Mouse (Mus musculus) brain, embryonic 14.5 days (tissue): ENCODE results near the gene Cox8a. TPM values are rescaled to one million over a fixed set of nuclear protein-coding genes. Genes with fewer than 3 reads are reported as not detected.

Experiments used
- DNase-seq: peaks from one replicate; pipeline ENCODE4 v3.0.0-alpha.2; 2011; ENCODE audit warnings: low read depth
- CTCF ChIP-seq: fragments of 200-500 bp; IDR thresholded peaks from 2 replicates; pipeline ENCODE4 v1.5.1; 2012; ENCODE audit warnings: inconsistent platforms, mild to moderate bottlenecking, moderate library complexity, borderline replicate concordance; ENCODE audit not compliant: insufficient read depth, insufficient read length; ENCODE audit errors: extremely low read depth
- POLR2A ChIP-seq: fragments of 200-500 bp; IDR thresholded peaks from 2 replicates; pipeline ENCODE4 v1.6.1; 2012; ENCODE audit warnings: mild to moderate bottlenecking, inconsistent platforms, borderline replicate concordance; ENCODE audit not compliant: poor library complexity, insufficient read depth, insufficient read length, severe bottlenecking; ENCODE audit errors: extremely low read depth
- polyA plus RNA-seq: library from polyadenylated mRNA; depleted of rRNA; stranded (reverse); fragments of >200 nt; gene quantifications from 2 replicates; pipeline ENCODE4 v1.2.3, GENCODE M21; 2012

Gene Cox8a
- polyA plus RNA-seq, 1 experiment, result 458 TPM

DNA sequence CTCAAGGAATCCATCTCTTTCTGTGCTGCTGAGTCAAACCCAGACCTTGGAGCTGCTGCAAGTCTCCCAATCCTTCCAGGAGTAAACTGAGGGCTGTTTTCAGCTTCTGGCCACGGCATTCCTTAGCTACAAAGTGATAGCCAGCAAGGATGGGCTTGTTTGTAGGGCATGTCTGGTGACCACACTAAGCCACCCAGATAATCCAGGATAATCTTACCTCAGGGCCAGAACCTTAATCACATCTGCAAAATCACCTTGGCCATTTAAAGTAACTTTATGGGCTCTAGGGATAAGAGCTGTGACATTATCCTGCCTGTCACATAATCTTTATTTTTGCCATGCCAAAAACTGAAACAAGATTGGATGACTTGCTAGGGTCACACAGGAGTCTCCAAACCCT, 5.2 kb downstream of the Cox8a start:
- no peak for DNase-seq
- no peak for TF ChIP-seq POLR2A
- TF ChIP-seq CTCF, result no peak

DNA sequence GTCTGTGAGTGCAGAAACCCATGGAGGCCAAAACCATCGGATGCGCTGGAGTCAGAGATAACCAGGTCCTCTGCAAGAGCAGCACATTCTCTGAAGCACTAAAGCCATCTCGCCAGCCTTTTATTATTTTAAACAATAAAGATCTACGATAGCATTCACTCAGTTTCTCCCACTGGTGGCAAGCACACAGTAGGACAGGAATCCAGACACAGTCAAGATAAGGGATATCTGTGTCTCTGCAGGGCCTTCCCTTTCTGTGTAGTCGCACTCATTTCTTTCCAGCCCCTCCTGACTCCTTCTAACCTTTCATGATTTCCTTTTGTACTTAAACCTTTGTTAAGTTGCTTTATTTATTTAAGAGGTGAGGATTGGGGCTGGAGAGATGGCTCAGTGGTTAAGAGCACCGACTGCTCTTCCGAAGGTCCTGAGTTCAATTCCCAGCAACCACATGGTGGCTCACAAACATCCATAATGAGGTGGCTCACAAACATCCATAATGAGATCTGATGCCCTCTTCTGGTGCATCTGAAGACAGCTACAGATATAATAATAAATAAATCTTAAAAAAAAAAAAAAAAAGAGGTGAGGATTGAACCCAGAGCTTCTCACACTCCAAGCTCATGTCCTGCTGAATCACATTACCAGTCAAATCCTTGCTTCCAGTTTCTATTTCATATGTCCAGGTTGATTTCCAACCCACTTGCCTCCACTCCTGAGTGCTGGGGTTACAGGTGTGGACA, 7.3 kb downstream of the Cox8a start:
- no peak for DNase-seq
- TF ChIP-seq CTCF (no peak), POLR2A (no peak)

DNA sequence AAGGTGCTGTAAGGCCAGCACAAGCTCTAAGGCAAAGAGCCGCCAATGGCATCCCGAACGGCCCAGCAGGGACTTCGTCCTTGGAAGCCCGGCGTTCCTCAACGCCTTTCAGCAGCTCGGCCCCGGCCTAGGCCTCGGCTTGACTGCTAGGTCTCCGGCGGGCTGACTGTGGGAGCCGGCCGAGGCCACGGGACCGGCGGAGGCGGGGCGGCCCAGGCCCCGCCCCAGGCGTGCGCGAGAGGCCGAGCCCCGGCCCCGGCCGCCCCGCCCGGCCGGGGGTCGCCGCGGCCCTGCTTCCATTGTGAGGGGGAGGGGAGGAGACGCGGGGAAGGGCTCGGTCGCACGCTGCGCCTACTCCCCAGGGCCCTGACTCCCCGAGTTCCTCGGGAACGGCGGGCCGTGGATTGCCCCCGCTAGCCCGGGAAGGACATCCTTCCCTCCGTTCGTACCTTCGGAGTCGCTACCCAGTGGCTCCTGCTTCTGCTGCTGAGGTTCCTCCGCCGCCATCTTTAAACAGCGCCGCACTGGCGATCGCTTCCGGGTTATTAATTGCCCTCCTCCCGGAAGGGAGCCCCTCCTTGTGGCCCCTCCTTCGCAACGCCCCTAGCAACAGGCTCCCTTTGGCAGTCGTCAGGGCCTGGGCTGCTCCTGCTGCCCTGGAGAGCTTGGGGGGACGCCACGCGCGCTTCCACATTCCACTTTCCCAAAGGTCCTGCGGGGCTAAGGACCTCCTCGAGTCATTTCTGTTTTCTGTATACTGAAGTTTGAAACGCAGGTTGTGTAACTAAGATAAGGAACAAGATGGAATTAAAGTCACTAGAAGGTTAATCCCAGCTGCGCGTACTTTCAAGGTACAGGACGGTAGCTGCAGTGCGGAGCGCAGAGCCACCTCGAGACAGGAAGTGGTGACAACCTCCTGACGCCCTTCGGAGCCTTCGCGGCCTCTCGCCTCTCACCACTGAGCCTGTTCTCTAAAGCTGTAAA, 11.4 kb downstream of the Cox8a start, which contains the start of gene Otub1:
Gene Otub1 (minus strand): TSS at position 564 of the 984 bp plus-strand sequence.
- DNase-seq, result peak; percentile 98

DNA sequence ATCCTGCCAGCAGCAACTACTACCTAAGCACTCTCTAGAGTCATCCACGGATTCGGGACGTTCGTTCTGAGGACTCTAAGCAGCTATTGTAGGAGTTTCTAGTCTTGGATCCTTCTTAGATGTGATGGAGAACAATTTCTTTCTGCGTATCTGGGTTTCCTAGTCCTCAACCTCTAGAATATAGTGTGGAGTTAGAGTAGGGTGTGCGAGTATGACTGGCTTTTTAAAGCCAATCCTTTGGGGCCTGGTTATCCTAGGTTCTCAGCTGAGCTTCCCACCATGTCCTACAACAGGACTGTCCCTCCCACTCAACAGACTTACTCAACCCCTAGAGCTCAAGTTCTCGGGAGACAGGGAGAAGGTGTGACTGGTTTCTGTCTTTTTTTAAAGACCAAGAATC, 12.1 kb downstream of the Cox8a start:
- no peak for DNase-seq
- TF ChIP-seq CTCF (no peak), POLR2A (no peak)

More for the DNA sequence above, 11.4 kb downstream of the Cox8a start, which contains the start of gene Otub1:
- TF ChIP-seq POLR2A (peak; percentile 62; the same call in 1 of the 2 replicates), CTCF (no peak)

DNA sequence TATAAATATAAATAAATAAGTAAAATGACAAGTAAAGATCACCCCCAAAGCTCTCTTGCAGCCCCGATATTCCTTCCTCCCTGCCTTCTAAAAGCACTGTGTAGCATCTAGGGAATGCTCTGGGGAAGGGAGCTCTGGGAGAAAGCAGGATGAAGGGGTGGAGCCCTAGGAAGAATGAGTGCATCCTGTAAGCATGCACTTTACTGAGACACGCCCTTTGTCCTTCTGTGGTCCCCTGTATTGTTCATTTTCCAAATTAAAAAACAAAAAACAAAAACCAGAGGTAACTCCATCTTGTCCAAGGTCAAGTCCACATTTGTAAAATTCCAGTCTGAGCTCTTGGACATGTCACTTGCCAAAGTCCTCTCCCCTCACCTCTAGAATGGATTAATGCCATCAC, 12.5 kb downstream of the Cox8a start:
- no peak for DNase-seq
- TF ChIP-seq POLR2A, result no peak
- TF ChIP-seq CTCF, result no peak

DNA sequence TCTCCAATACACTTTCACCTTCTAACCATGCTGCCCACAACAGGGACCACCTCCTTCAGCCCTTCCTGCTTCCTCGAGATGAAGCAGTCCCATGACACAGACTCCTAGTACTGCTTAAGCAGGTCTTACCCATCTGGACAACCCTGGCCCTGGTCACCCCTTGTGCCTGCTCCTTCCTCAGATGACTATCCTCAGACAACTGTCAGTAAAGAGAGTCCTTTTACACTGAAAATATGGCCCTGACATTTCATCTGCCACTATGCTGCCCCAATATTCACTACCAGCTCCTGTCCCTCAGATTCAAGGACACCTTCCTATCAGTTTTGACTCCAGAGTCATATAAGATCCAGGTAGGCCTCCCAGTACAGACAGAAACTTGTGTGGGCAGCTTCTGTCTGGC, 17.0 kb downstream of the Cox8a start:
- no peak for DNase-seq
- TF ChIP-seq CTCF, result no peak
- TF ChIP-seq POLR2A, result no peak

DNA sequence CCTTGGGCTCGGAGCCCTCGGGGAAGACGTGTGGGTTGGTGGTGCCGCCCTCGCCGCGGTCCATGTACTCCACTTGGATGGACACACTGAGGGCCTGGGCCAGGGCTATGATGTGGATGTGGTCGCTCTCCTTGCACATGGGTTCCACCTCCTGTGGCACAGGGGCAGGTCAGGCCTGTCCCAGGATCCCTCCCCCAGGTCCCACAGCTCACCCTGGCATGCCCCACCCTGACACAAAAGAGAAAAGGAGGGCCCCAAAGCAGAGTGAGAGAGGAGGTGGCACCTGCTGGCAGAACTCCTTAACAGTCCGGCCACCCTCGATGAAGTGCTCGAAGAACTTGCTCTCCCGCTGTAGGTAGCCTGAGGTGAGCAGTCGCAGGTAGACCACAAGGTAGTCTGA, 18.3 kb downstream of the Cox8a start:
- no peak for TF ChIP-seq POLR2A
- no peak for TF ChIP-seq CTCF
- no peak for DNase-seq

DNA sequence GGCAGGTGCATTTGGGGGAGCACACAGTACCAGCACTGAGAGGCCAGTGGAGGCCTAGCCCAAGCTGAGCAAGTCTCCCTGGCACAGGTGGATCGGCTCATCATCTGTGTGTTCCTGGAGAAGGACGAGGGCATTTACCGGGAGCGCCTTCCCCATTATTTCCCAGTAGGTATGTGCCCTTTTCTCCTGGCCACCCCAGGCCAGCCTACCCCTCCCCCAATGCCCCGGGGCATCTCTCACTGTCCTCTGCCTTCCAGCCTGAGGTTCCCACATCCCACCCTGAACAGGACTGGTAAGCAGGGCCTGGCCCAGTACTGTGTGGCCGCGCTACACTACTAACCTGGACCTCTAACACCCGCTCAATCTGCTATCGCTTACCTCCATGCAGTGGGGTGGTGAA, 20.0 kb downstream of the Cox8a start:
- no peak for DNase-seq
- TF ChIP-seq POLR2A (no peak), CTCF (no peak)

DNA sequence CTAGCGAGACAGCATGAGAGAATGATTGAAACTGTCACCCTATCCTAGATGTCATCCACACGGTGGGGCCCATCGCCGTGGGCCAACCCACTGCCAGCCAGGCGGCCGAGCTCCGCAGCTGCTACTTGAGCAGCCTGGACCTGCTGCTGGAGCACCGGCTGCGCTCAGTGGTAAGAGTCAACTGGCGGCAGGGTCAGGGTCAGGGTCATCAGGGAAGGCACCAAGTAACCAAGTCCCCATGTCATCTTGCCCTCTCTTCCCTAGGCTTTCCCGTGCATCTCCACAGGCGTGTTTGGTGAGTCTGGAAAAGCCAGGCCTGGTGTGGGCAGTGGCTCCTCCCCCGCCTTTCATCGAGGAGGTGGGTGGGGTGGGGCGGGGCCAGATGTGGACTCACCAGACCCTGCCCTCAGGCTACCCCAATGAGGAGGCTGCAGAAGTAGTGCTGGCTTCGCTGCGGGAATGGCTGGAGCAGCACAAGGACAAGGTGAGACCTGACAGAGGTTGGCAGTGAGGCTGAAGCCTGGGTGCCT, 20.6 kb downstream of the Cox8a start:
- no peak for DNase-seq
- TF ChIP-seq CTCF, result no peak
- TF ChIP-seq POLR2A, result no peak

DNA sequence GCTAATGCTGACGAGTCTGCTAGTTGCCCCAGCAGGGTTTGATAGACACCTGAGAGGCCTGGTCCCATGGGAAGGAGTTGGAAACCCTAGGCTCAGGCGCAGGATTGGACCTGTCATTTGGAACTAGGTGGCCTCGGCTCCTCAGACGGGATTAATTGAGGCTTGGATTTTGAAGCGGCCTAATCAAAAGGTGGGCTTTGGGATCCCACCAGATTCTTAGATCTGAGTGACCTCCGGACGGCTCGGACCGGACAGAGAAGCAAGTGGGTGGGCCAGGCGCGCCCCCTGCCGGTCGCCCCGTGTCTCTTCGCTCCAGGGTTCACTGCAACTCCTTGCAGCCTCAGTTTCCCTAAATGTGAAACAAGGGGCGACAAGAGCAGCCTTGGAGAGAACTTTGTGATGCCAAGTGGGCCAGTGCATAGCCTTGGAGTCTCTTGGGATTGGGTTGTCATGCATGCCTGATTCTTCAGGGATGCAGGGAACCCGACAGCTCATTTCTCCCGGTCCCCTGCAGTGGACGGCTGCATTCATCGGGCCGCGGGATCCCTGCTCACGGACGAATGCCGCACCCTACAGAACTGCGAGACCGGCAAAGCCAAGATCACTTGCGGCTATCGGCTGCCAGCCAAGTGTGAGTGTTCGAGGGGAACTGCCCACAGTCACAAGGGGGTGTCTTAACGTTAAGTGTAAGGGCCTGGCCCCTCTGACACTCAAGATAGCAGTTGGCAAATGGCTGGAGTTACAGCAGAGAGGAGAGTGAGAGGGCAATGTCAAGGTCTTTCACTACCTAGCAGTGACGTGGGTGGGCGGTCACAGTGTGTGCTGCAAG, 21.3 kb downstream of the Cox8a start:
- DNase-seq, result peak; percentile 68
- TF ChIP-seq POLR2A (no peak), CTCF (peak; percentile 92)
